Mouse (Mus musculus) kidney, adult 8-10 months (tissue): ENCODE measurements at regions not wholly inside any gene's neighbourhood (a gene's known extent, or its start where the extent isn't known, plus 50 kb on each side); places are given as distances from the start of the nearest gene placed in this dataset.
"Not testable (repeated sequence)": the region's sequence is repeated elsewhere in the genome, so short reads cannot be mapped to it uniquely, and the experiment has no call there.

Experiments
- DNase-seq, 2 experiments: peaks; one replicate each; pipeline ENCODE4 v3.0.0; 2022

DNA sequence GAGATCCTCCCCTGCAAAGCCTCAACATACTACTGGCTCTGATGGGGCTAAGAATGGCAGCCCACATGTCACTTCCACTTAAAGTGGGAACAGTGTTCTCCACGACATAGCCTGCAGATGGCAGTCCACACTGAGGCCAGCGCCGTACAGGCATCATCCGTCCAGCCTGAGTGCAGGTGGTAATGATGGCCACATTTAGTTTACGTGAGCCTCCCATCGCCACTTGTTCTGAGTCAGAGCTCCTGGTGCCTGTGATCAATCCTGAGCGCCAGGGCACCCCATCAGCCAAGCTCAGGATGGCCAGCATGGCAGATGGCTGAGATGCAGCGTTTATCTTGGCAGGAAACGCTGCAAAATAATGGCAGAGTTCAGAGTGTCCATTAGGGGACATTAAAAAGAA, 159.6 kb downstream of the Adgrd1 start:
- DNase-seq = no peak

DNA sequence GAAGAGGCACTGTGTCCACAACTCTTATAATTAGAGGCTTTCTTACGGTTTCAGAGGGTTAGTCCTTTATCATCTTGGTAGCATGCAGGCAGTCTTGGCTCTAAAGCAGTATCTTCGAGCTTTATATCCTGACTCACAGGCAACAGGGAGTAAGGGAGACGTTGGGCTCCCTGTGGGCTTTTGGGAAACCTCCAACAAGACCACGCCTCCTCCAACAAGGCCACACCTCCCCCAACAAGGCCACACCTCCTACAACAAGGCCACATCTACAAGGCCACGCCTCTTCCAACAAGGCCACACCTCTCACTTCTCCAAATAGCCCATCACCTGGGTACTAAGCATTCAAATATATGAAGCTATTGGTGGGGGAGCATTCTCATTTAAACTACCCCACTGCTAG, 160.7 kb downstream of the Adgrd1 start:
- no peak for DNase-seq

DNA sequence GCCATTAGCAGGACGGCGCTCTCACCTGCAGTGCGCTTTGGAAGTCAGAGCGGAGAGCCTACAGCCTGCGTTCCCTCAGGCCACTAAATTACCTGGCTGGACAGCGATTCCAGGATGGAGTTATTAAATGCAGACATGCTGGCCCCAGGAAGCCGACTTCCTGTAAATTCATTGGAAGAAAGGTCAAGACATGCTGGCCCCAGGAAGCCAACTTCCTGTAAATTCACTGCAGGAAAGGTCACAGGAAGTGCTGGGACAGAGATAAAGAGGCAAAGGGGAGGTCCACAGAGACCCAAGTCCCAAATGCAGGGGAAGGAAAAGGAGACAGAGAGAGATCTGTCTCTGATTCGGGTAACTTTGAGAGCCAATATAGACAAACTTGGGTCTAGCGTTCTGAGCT, 164.1 kb downstream of the Adgrd1 start:
- DNase-seq = peak; percentile 55 to 66

DNA sequence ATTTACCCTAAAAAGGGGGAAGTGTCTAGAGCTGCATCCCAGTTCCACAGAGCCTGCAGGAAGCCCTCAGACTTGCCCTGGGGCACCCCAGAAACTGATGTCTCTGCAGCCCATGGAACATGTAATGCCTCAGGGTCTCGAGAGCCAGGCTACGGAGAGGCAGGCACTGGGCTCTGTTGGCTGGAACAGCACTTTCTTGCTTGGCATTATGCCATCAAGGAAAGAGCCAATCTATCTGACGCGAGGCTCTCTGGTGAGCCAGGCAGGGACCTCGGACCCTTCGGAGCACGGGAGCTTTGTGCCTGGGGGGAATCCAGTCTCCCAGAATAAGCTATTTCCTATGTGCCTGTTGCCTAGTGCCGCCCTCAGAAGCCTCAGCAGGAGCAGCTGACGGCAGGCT, 166.6 kb downstream of the Adgrd1 start:
- no peak for DNase-seq

DNA sequence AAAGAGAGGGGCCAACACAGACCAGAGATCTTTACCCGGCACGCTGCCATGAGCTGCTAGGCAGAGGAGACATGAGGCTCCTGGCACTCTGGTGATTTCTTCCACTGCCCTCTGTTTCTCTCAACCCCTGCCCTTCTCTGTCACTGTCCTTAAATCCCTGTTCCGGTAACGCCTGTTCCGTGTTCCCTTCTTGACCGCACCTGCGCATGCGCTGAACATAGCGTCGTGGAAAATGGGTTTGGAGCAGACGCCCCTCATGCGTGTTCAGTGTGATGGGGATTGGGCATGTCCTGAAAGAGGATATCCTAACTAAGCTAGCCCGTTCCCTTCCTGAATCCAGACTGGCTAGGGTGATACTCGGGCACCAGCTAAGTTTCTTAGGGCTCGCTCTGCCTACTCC, 167.8 kb downstream of the Adgrd1 start:
- no peak for DNase-seq

DNA sequence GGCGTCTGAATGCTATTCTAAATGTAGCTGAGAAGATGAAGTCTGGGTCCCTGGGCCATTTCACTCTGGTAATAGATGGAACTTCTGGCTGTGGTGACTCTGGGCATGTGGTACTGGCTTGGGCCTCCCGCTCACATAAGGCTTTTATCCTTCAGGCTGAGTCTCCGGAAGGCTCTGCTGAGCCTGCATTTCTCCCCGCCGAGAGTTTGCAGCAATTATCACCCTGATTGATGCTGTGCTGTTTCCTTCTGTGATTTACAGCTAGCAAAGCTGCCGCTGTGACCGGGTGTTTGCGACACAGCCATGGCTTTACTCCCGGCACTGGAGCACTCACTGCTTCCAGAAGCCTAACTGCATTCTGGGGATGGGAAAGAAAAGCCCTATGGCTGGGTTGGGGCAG, 171.9 kb downstream of the Adgrd1 start:
- peak; percentile 23 to 34 for DNase-seq

DNA sequence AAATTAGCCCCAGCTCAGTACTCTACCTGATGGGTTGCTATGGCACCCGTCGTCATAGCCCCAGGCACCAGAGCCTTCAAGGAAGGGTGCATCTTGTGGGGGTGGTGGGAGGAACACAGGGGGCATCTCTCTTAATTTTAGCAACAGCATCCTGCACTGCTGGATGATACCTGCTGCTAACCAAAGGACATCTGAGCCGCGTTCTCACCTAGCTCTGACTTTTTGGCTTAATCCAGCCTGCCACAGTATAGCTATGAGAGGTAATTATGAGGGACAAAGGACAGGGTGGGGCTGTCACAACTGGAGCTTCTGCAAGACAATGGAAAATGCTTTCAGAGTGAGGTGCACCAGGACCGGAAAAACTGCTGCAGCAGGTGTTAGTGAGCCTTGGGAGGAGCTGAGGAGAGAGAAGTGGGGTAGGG, 173.5 kb downstream of the Adgrd1 start:
- DNase-seq = no peak

DNA sequence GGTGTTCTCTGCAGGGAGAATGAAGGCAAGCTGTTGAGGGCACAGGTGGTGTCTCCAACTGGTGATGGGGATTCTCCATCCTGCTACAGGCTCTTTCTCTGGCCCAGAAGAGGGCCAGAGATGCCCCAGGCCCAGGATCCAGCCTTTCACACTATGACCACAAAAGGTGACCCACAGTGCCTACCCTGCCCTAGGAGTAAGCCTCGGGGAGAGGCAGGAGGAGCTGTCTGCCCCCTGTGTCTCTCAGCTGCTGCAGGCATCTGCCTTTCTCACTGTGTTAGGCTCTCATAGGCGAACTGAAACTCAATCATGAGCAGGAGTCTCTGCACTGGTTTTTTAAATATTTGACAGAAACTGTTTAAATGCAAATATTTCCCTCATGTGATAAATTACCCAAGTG, 184.9 kb downstream of the Adgrd1 start:
- no peak for DNase-seq

DNA sequence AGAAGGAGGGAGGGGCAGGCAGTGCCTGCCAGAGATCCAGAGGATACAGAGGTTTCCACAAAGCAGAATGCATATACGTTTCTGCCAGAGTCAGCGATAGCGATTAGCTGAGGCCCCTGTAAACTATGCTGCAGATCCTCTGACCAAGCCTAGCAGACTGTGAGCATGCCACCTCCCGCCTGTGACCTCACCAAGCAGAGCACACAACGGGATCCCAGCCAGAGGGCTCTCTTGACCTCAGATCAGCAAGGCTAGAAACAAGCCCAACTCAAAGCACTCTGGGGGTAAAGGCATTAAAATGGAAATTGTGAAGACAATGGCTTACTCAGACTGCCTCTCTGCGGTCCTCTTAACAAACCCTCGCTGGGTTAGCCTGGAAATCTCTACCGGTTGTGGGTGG, 185.6 kb downstream of the Adgrd1 start:
- DNase-seq = no peak

DNA sequence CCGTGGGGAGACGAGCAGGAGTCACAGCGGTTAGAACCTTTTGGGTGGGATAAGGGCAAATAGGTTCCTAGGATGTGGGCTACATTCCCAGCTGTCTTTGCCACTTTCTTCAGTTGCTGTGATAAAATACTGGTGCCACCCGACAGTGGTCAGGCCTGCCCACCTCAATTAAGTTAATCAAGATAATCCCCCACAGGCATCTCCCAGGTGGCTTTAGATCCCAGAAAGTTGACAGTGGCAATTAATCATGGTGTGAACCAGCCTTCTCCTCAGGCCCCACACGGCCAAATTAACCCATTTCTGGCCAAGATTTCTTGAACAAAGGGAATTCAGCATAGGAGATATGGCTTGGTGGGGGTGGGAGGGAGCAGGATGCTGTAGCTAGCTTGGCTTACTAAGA, 186.3 kb downstream of the Adgrd1 start:
- DNase-seq = no peak

DNA sequence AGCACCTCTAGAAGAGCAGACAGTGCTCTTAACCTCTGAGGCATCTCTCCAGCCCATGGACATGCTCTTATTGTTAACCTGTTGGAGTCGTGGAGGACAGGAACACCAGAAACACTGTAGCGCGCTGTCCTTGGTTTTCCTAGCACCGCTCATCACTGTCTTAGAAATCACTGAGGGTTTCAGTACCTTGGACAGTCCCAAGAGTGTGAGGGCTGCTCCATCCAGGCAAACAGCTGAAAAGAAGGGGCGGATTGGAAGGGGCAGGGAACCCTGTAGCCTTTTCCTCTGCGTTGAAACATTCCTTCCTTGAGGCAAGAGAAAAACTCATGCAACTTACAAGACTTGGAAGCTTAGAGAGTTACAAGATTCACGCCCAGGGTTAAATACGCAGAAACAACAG, 190.9 kb downstream of the Adgrd1 start:
- no peak for DNase-seq

DNA sequence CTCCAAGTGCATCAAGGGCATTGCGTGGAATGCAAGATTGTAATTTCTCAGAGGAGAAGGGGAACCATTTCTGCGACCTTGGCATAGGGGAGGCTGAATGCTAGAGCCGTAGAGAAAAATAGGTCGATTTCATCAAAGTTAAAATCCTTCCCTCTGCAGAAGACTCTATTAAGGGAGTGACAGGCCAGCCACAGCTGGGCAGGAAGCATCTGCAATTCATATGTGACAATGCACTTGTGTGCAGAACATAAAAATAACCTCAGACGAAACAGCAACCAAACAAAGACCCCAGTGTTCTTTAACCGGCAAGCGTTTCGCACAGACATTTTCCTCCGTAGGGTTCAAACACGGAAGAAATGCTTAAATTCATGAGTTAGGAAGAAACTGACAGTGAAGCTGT, 196.3 kb downstream of the Adgrd1 start:
- not testable (repeated sequence) for DNase-seq

DNA sequence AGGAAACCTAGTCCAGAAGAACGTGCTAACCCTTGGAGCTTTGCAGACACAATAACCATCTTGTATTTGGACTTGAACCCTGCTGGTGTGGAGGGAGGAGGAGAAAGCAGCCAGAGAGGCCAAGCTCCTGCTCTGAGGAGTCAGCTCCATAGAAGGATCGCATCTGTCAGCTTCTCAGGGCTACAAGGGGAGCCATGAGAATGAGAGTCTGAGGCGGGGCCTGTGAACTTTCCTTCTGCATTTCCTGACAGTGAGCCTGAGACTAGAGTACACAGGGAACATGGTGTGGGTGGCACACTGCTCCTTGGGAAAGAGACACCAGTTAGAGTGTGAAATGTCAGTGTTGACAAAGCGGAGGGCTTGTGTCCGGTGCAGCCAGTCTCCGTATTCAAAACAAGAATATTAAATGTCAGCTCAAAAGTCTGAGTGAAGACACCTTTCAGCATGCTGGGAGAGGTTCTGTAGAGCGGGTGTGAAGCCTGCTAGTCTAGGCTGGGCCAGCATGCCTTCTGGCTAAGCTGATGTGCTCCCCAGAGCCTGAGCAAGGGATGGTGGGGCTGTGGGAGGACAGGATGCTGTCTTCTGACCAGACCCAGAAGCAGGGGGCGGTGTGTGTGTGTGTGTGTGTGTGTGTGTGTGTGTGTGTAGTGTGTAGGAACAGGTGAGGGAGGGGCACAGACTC, 198.5 kb downstream of the Adgrd1 start:
- not testable (repeated sequence) for DNase-seq

DNA sequence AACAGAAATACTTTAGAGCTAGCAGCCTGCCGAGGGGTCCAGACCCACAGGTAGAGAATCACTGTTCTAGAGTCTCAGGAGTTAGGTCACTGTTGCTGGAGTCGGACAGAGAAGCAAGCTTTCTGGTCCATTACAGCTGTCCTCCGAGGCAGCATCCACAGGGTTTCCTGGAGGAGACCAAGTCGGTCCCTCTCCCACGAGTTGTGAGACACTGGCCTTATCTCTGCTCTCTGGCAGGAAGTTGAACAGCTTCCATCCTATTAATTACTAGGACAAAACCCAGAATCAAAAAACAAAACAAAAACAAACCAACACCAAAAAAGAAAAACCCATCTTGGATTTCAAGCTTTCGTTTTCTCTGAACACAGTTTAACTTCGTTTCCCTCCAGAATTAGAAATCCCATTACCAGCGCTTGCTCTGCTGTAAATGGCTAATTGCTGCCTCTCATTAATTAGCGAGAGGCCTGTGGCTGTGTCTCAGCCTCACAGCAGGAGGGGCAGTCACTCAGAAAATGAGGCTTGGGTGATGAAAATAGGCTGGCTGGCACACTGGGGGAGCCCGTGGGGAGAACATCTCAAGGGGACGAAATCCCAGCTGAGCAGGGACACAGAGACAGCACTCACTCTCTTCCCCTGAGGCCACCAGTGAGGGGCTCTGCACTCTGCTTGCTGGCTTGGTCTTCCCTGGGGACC, 201.3 kb downstream of the Adgrd1 start:
- DNase-seq = peak; percentile 13 to 25

DNA sequence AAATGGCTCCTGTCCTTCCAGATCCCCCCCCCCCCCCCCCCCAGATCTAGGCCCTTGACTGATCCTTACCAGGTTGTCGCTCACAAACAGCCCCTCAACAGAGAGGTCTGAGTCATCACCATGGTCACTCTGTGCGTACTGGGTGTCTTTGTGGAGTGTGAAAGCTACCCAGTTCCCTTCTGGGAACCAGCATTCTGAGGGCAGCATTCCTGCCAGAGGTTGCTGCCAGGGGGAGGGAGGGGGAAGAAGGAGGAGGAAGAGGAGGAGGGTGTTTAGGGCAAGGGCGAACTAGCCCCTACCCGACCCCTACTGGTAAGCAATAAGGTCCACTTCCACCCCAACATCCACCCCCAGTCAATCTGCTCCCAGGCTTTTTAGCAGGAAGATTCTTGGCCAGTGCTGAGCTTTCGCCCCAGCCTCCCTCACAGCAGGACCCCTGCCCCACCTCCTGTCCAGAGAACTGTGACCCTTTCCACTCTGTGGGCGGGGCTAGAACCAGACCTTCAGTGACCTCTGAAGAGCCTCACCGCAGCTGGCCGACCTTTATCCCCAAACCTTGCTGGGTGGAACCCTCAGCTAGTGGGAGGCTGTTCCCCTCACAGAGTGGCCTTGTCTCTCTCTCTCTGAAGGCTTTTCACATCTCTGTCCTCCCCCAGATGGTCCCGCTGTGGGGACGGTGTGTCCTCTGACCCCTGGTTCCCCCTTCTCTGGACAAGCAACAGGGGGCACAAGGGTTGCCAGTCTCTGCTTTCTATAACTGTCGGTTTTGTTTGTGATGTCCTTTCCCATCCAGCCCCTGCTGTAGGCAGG, 202.2 kb upstream of the Sfswap start:
- no peak for DNase-seq

DNA sequence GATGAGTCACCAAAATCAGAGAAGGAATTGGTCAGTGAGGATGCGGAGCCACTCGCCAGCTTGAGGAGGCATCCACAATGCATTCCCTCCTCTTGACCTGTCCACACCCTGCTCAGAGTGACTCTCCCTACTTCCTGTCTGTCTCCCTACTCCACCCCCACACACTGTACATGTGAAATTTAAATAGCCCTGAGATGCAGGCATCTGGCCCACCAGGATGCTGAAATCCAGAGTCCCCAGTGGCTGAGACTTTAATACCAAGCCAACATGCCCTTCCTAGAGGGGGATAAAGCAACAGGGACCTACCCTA, 201.6 kb upstream of the Sfswap start:
- DNase-seq = peak in 1 of 2 experiments; percentile 13

DNA sequence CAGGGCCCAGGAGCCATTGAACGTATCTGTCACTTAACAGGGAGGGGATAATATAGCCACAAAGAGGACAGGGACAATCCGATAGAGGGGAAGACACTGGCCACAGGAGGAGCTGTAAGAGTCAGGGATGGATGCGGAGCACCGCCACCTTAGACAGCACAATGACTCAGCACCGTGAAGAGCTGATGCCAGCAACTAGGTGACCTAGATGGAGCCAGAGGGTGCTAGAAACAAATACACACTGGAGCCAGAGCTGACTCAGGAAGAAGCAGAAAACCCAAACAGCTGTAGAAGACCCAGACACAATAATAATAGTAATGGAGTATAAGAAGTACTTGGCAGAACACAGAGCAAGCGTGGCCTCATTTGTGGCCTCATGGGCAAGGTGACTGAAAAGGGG, 200.6 kb upstream of the Sfswap start:
- DNase-seq = no peak

DNA sequence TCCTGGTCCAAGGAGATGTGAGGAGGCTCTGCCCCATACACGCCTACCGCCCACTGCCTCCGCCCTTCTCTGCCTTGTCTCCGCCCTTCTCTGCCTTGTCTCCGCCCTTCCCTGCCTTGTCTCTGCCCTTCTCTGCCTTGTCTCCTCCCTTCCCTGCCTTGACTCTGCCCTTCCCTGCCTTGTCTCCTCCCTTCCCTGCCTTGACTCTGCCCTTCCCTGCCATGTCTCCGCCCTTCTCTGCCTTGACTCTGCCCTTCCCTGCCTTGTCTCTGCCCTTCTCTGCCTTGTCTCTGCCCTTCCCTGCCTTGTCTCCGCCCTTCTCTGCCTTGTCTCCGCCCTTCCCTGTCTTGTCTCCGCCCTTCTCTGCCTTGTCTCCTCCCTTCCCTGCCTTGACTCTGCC, 185.4 kb upstream of the Sfswap start:
- no peak for DNase-seq

DNA sequence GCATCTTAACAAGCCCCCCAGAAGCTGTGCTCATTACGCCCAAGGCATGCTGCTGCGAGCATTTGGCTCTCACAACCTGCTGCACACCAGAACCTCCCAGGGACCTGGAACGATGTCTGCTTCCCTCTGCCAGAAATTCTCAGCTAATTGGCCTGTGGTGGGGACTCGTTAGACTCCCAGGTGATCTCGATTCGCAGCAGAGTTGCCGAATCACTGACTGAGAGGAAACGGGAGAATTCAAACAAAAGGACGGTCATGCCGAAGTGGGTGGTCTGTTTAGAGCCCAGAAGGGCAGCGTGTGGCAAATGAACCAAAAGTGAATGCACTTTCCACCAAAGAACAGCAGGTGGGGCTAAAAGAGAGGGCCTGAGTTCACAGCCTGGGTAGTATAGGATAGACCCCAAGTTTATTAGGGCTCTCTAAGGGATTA, 169.9 kb upstream of the Sfswap start:
- no peak for DNase-seq

DNA sequence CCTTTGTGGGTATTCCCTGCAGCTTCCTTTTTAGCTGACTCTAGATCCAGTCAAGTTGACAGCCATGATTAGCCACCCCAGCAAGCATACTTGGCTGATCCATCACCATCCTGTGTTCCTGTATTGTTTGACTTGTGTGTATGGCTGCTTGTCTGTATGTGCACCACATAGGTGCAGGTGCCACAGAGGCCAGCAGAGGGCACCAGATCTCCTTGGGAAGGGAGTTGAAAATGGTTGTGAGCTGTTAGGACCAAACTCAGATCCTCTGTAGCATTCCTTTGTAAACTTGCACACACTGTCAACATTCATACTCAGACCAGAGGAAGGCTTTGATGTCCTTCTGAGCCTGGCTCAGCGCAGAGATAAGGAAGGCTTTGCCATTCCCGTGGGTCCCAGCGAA, 169.0 kb upstream of the Sfswap start:
- no peak for DNase-seq

DNA sequence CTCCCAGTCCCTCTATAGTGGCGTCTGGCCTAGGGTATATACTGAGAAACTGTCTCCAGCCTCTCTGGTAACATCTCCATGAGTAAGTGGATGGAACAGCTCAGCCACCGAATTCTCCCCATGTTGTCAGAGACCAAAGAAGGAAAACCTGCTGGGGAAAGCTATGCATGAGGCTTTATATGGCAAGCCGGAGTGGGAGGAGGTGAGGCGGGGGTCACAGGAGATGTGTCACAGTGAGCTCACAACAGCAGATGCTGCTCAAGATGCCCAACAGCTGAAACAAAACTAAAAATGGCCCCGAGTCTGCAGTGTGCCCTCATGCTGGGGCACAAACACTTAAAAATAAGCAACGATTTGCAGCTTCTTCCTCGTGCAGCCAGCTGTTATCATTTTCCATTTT, 162.5 kb upstream of the Sfswap start:
- no peak for DNase-seq

DNA sequence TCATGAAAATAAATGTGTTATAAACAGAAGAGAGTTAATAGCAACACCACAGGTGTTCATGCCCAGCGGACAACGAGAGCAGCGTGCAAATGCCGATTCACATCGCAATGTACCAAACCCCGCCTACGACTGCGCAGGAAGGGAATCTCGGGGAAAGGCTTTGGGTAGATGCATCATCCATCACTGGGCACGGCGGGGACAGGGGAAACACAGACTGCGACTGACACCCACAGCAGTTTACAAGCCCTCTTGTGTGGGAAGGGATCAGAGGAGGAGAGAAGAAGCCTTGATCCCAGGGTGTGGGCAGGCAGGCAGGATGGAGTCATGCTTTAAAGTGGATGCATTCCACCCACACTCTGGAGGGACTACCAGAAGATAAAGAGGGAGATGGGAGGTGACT, 157.0 kb upstream of the Sfswap start:
- DNase-seq = no peak

DNA sequence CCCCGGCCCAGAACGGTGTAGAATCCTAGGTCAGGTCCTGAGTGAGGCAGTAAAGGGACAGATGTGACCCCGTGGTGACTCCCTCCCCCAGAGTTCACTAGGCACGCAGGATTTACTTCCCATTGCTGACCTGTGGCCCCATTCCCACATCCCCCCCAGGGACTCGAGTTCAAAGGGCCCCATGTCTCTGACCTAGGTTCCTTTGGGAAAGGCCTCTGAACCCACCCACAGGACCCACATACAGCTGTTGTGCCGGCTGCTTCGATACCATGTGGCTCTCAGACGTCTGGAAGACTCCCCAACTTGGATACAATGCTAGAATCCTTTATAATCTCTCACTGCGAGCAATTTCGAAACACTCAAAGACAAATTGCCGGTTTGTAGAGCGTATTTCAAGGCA, 151.0 kb upstream of the Sfswap start:
- peak; percentile 5 to 6 for DNase-seq

DNA sequence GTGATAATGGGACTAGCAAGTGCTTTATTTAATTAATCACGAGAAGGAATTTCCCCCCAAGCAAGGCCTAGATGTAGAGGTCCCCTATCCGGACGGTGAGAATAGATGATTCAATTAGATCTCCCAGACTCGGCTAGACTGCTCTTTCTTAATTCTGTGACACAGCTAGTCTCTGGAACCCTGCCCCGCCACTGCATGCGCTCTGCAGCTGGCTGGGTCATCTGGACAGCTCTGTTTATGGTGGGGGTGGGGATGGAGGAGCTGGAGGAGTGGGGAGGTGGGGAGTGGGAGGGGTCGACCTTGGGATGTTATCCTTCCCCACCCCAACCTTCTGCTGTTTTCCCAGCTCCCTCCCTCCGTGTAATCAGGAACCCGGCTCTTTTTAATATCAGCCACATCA, 147.5 kb upstream of the Sfswap start:
- no peak for DNase-seq
